Mouse (Mus musculus) retina, postnatal 7 days (tissue): ENCODE measurements around the gene Frs3.
A peak's percentile ranks its signal among the peaks of the same experiment; 100 is the strongest.

Experiments
- DNase-seq: peaks from one replicate; pipeline ENCODE4 v3.0.0-alpha.2; 2012; ENCODE audit warnings: low read depth, low spot score

The Frs3 gene

GRCm38 (mm10) chr17:47691650-47692049 is 2.8 kb downstream of the Frs3 start:
- no peak for DNase-seq

DNA sequence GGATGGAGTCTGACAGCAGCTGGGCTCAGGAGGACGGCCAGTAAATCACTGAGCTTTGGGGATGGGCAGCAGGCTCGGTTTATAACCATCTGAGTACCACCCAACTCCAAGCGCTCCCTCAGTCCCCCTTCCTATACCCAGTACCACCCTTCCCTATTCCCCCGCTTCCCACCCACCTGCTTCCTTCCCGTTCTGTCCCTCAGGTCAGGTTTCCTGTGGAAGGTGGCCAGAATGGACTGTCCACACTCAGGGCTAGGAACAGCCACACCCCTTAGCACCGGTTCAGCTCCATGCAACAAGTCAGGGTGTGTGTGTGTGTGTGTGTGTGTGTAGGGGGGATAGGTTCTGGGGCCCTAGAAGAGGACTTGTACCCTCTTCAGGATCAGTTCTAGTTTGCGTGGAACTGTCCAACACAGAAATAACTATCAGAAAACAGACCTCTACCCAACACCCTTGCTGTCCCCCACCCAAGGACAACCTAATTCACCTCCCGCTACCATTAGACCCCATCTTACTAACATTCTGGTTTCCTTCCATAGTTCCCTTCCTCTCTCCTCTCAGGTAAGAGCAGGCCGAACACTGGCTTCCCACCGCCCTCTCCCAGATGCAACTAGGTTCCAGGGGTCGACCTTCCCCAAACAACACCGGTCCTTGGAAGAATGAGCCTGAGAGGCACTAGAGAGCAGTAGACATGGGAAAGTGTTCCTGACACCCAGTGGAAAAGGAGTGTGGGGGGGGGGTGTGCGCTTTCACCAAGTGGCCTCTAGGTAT is 5.0 kb downstream of the Frs3 start:
- DNase-seq: no peak

DNA sequence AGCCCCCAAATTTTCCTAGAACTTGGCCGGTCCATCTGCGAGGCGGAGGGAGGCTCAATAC is 5.4 kb downstream of the Frs3 start, which contains the start of gene Gm21981:
Gm21981 (minus strand) TSS at position 14 of the 61 bp plus-strand sequence.
- no peak for DNase-seq

- peak; percentile 98 for DNase-seq
Observed at GRCm38 (mm10) chr17:47694503-47695336, 5.9 kb downstream of the Frs3 start, which contains the start of gene Prickle4. Gene Prickle4, minus strand, starts transcription at chr17:47694736.

DNA sequence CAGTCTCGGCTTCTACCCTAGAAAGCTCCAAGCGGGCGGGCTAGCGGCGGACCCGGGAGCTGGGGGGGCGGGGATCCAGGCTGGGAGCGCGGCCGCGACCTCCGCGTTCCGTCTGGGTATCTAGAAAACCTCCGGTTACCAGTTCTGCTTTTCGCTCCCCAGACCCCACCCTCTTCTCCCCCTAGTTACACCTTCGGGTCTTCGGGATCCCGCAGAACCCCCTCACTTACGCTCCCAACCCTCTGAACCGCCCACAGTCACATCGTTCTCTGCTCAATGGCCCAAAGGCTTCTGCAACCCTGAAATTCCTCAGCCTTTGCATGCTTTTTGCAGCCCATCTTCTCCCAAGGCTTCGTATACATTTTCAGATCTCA is 6.5 kb downstream of the Frs3 start:
- no peak for DNase-seq

DNA sequence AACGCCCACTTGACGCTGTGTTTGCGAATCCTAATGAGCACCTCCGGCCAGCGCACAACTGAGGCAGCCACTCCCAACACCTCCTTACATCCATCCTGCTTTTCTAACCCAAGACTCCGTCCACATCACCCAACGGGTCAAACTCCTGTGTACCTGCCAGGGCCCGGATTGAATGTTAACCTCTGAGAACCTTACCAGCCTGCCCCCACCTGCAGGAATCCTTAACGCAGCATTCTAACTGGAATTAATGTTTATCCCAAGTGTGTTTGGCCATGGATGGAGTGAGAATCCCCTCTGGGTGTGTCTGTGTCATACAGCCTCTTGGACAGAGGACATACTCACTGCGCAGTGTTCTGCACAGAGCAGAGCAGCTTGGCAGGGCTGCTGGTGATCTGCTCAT is 9.3 kb downstream of the Frs3 start:
- no peak for DNase-seq

DNA sequence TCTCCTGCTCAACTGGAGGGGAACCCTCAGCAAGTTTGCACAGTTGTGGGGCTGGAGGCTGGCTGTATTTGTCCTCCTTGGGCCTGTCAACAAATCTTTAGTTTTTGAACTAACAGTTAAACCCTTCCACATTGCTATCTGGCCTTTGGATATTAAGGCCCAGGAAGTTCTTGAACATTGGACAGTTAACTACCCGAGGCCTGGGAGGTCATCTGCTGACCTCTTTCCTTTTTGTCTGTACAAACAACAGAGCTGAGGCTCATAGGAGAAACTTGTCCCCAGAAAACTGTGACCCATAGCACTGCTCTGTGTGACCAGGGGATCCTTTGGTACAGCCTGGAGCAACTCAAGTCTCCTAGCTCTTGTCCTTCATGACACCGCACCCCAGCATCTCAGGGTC is 10.2 kb downstream of the Frs3 start:
- no peak for DNase-seq

DNA sequence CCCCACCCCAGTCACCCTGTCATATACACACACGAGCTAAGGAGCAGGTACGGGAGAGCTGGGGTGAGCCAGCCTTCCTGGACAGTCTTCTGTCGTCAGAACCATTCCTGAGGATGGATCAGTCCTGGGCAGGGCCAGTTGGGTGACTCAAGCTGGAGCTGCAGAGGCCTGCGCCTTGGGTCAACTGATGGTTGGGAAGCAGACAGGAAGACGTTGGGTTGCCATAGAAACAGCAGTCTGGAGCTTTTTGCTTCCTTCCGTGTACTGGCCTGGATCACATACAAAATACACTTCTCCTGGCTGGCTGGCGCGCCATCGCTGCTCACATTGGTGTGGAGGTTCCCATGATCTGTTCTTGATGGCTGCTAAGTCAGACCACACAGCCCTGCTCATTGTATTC is 13.0 kb downstream of the Frs3 start:
- DNase-seq: no peak

DNA sequence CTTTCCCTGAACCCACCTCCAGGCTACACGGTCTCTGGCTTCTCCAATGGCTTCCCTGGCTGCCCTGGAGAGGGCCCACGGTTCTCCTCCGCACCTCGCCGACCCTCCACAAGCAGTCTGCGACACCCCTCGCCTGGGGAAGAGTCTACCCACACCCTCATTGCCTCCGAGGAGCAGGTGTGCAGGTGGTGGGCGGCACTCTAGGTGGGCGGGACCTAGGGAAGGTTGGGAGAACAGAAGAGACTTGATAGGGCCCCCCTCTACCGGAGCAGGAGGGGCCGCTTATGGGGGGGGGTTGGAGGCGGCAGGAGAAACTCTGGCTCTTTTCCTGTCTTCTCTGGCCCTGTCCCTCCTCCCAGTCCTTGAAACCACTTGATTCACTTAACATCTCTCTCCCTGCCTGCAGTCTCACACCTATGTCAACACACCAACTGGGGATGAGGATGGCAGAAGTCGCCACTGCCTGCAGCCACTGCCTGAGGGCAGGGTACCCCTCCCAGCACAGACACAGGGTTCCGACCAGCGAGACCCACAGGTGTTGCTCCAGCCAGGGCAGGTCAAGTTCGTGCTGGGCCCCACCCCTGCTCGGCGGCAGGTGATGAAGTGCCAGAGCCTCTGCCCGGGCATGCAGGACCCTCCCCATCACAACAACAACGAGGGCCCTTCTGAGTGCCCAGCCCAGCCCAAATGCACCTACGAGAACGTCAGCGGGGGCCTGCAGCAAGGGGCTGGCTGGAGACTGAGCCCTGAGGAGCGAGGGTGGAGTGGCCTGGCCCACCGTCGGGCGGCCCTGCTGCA is 13.9 kb downstream of the Frs3 start:
- no peak for DNase-seq

- no peak for DNase-seq
Observed at GRCm38 (mm10) chr17:47703556-47703955, 14.7 kb downstream of the Frs3 start.

GRCm38 (mm10) chr17:47704692-47705091 is 15.9 kb downstream of the Frs3 start:
- no peak for DNase-seq

- no peak for DNase-seq
Observed at GRCm38 (mm10) chr17:47706196-47706595, 17.4 kb downstream of the Frs3 start.

DNA sequence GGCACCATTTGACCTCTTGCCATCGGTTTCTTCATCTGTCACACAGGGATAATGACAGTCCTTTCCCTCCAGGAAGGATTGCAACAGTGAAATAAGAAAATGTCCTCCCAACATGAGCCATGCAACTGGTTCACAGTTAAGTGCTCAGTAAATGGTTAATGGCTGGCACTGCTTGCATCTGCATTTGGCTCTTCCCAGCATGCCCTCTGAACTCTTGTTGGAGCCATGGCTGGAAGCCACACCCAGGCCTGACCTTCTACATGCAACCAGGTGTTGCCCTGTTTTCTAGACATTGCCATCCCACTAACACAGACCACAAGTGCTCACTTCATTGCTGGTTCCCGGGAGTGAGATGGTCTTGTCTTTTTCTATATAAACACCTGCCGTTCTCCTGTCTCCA is 19.1 kb downstream of the Frs3 start:
- no peak for DNase-seq

- DNase-seq: no peak
Observed at GRCm38 (mm10) chr17:47708972-47709371, 20.1 kb downstream of the Frs3 start.

DNA sequence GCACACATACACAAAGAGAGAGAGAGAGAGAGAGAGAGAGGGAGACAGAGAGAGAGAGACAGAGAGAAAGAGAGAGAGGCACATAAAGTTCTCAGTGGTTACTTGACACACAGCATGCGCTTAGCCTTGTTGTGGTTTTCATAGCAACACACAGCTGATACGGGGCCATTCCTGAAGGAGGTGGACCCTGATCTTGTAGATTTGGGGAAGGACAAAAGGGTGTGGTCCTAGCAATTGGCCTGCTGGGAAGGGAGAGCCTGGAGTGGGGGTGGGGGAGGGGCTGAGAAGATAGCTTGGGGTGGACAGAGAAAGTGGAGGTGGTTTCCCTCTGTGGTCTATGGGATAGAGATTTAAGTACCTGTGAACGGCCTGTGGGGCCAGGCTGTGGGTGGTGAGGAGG is 21.2 kb downstream of the Frs3 start:
- no peak for DNase-seq

- no peak for DNase-seq
Observed at GRCm38 (mm10) chr17:47711883-47712282, 23.1 kb downstream of the Frs3 start.

DNA sequence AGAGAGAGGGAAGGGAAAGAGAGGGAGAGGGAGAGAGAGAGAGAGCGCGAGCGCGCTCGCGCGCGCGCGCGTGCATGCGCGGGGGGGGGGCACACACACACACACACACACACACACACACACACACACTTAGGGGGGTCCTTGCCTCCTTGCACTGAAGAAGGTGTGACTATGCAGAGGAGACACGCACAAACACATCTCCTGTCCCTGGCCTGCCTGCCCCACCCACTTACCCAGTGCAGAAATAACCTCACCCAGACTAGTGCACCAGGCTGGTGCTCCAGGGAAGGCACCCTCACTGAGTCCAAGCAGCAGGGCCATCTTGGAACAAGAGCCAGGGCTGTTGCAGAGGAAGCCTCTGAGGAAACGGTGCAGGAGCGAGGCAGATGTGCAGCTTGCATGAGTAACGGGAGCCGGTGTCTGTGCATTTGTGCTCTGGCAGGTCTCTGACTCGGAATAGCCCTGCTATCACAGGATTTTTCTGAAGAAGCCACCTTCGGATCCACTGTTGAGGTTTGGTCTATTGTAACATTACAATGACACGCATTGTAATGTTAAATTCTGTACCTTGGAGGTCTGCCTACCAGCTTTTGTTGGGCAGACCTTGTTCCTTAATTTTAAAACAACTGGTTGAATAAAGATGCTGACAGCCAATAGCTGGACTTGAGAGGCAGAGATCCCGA is 24.2 kb downstream of the Frs3 start:
- no peak for DNase-seq

DNA sequence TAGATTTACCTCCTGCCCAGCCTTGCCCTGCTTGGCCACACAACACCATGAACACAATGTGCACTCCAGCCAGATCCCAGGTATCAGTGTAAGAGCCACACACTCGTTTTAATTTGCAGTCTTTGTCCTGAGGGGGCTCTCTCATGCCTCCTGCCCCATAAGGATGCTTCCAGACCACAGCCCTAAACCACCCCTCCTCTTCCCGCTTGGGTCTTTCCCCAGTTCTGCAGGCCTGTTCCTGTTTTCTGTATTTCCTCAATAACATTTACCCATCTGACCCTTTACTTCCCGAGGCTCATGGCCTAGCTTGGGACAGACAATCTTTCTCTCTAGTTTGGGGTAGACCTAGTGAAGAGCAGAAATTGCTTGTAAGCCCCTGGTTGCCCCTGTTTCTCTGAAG is 26.2 kb downstream of the Frs3 start:
- DNase-seq: no peak

GRCm38 (mm10) chr17:47721183-47721582 is 32.4 kb downstream of the Frs3 start:
- DNase-seq: no peak

DNA sequence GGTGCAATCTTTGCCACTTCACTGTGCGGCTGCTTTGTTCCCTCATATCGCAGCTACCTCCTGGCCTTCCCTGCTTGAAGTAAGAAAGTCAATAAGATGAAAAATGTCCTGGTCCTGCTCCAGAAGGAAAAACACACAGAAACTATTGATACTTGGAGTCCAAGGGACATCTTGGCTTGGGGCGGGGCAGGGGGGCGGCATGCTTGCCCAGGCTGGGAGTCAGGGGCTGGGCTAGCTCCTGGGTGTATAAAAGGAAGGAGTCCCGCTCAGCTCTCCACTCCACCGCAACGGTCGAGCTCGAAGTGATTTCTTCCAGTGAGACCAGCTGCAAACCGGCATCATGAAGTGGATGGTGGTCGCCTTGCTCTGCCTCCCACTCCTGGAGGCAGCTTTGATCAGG is 37.7 kb downstream of the Frs3 start, which contains the start of gene Pgc:
Pgc (plus strand) TSS at position 277 of the 400 bp plus-strand sequence.
- DNase-seq: no peak

- DNase-seq: no peak
Observed at GRCm38 (mm10) chr17:47730633-47731575, 42.1 kb downstream of the Frs3 start.
